Mouse (Mus musculus) embryonic facial prominence, embryonic 12.5 days (tissue): ENCODE measurements at regions not wholly inside any gene's neighbourhood (a gene's known extent, or its start where the extent isn't known, plus 50 kb on each side); places are given as distances from the start of the nearest gene placed in this dataset.
A peak's percentile ranks its signal among the peaks of the same experiment; 100 is the strongest.
"Not testable (repeated sequence)": the region's sequence is repeated elsewhere in the genome, so short reads cannot be mapped to it uniquely, and the experiment has no call there.

Source experiments
- ATAC-seq: fragments of 200-750 bp; cut with Nextera tagmentation; 2 replicates; pipeline ENCODE4 v1.8.0; 2017; ENCODE audit not compliant: insufficient number of reproducible peaks, insufficient read depth, low FRiP score, low TSS enrichment
- H3K27ac ChIP-seq: fragments of 300-500 bp; sonication (generic); 2 replicates; pipeline ENCODE4 v1.5.1; 2016; ENCODE audit warnings: mild to moderate bottlenecking
- H3K27me3 ChIP-seq: fragments of 300-500 bp; sonication (generic); 2 replicates; pipeline ENCODE4 v1.6.1; 2016; ENCODE audit warnings: mild to moderate bottlenecking, moderate library complexity
- H3K36me3 ChIP-seq: fragments of 300-500 bp; sonication (generic); 2 replicates; pipeline ENCODE4 v1.6.1; 2016; ENCODE audit warnings: mild to moderate bottlenecking
- H3K4me1 ChIP-seq: fragments of 300-500 bp; sonication (generic); 2 replicates; pipeline ENCODE4 v1.6.1; 2016
- H3K4me2 ChIP-seq: fragments of 300-500 bp; sonication (generic); replicated peaks from 2 replicates; pipeline ENCODE4 v1.6.1; 2016; ENCODE audit warnings: mild to moderate bottlenecking, moderate library complexity
- H3K4me3 ChIP-seq: fragments of 300-500 bp; sonication (generic); 2 replicates; pipeline ENCODE4 v1.5.1; 2016; ENCODE audit warnings: mild to moderate bottlenecking
- H3K9ac ChIP-seq: fragments of 300-500 bp; sonication (generic); 2 replicates; pipeline ENCODE4 v1.6.1; 2016; ENCODE audit warnings: mild to moderate bottlenecking, moderate library complexity
- H3K9me3 ChIP-seq: fragments of 300-500 bp; sonication (generic); 2 replicates; pipeline ENCODE4 v1.6.1; 2016; ENCODE audit warnings: mild to moderate bottlenecking, moderate library complexity
- WGBS: fragments of 180-500 bp; shearing (Covaris S2); methylation state at CpG from one replicate; pipeline ENCODE4 v1.1.7; 2016; 5-methylcytosine and 5-hydroxymethylcytosine counted together

GRCm38 (mm10) chr8:118209301-118209700 is 74.2 kb upstream of the Cdh13 start:
- H3K36me3 ChIP-seq, H3K9me3 ChIP-seq, H3K4me3 ChIP-seq, ATAC-seq, H3K27ac ChIP-seq, H3K9ac ChIP-seq, H3K4me2 ChIP-seq, H3K4me1 ChIP-seq, H3K27me3 ChIP-seq: not testable (repeated sequence)
- 94% methylated on average over 16 of the region's 16 CpGs for WGBS

GRCm38 (mm10) chr8:118190866-118191265 is 92.7 kb upstream of the Cdh13 start:
- H3K9me3 ChIP-seq, result no peaks in the 10 kb centered on the region
- 85% methylated on average over 6 of the region's 6 CpGs for WGBS
- H3K27me3 ChIP-seq, result no peaks in the 10 kb centered on the region
- H3K4me1 ChIP-seq, result no peaks in the 10 kb centered on the region
- no peak overlapping the region for H3K4me2 ChIP-seq
- H3K9ac ChIP-seq, result no peak overlapping the region
- H3K4me3 ChIP-seq, result no peak overlapping the region
- no peaks in the 10 kb centered on the region for H3K36me3 ChIP-seq
- no peak for ATAC-seq
- H3K27ac ChIP-seq, result no peak overlapping the region

DNA sequence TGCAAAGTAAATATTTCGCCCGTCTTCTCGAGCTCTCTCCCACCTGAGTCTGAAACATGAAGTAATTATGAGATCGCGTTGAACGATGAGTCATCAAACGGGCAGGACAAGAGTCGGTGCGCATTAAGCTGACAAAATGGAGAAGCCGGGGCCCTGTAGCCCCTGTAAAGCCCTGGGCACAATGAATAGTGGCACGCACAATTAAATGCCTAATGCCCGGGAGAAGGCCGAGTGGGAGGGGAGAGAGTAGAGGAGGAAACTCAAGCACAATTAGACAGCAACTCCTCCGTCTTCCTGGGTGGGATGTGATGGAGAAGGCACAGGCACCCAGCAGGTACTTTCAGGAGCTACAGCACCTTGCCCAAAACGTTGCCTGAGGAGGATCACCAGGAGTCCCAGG is 94.3 kb upstream of the Cdh13 start:
- no peaks in the 10 kb centered on the region for H3K27me3 ChIP-seq
- 77% methylated on average over 15 of the region's 15 CpGs for WGBS
- ATAC-seq, result no peak

DNA sequence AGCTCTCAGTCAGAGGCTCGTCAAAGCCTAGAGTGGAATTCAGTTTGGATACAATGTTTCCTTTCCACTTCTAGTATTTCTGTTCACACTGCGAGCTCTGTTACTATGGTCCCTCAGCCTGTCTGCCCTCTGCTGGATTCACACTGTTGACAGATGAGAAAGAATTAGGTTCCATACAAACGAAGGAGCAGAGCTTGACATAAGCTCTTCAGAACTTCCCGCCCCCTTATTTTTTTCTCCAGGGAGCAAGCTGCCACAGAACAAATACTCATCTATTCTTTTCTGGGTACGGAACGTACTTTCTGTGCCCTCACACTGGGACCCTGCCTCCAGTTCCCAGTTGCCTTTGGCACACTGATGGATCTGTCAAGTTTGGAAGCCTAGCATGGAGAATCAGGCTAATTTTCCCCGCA is 114.5 kb upstream of the Cdh13 start:
- Histone ChIP-seq H3K4me1 (no peaks in the 10 kb centered on the region), H3K27ac (no peak overlapping the region), H3K9ac (no peak overlapping the region), H3K4me3 (no peak overlapping the region), H3K9me3 (no peaks in the 10 kb centered on the region), H3K27me3 (no peaks in the 10 kb centered on the region), H3K4me2 (no peak overlapping the region), H3K36me3 (no peaks in the 10 kb centered on the region)
- 44% methylated on average over 7 of the region's 7 CpGs for WGBS
- ATAC-seq, result no peak

More for the DNA sequence above, 94.3 kb upstream of the Cdh13 start:
- H3K4me3 ChIP-seq, result no peak overlapping the region
- no peaks in the 10 kb centered on the region for H3K4me1 ChIP-seq
- no peak overlapping the region for H3K4me2 ChIP-seq
- H3K9ac ChIP-seq, result no peak overlapping the region
- no peaks in the 10 kb centered on the region for H3K9me3 ChIP-seq
- H3K36me3 ChIP-seq, result no peaks in the 10 kb centered on the region
- no peak overlapping the region for H3K27ac ChIP-seq

DNA sequence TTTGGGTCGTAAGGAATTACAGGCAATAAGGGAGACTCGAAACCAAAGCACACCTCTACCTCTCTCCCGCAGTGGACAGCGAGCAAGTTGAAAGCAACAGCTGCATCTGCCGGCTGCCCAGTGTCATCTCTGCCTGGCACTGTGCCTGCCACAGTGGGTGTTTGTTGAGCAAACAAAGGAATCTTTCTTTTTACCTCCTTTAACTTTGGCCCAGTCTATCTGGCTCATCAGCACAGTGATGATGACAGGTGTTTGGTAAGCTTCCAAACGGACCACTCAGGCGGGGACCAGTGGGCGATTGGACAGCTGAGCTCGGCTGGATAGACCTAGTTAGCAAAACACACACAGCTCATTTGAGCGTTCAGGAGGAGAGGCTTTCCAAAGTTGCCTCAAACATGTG is 121.4 kb upstream of the Cdh13 start:
- H3K27ac ChIP-seq, result no peak overlapping the region
- WGBS, result 81% methylated on average over 10 of the region's 10 CpGs
- 0 out of 2 replicates have a peak, but pooled peaks cover 2% of the 10 kb centered on the region for H3K4me1 ChIP-seq
- H3K4me2 ChIP-seq, result no peak overlapping the region
- H3K9me3 ChIP-seq, result no peaks in the 10 kb centered on the region
- ATAC-seq, result no peak
- no peaks in the 10 kb centered on the region for H3K27me3 ChIP-seq
- no peaks in the 10 kb centered on the region for H3K36me3 ChIP-seq
- no peak overlapping the region for H3K4me3 ChIP-seq
- H3K9ac ChIP-seq, result no peak overlapping the region

DNA sequence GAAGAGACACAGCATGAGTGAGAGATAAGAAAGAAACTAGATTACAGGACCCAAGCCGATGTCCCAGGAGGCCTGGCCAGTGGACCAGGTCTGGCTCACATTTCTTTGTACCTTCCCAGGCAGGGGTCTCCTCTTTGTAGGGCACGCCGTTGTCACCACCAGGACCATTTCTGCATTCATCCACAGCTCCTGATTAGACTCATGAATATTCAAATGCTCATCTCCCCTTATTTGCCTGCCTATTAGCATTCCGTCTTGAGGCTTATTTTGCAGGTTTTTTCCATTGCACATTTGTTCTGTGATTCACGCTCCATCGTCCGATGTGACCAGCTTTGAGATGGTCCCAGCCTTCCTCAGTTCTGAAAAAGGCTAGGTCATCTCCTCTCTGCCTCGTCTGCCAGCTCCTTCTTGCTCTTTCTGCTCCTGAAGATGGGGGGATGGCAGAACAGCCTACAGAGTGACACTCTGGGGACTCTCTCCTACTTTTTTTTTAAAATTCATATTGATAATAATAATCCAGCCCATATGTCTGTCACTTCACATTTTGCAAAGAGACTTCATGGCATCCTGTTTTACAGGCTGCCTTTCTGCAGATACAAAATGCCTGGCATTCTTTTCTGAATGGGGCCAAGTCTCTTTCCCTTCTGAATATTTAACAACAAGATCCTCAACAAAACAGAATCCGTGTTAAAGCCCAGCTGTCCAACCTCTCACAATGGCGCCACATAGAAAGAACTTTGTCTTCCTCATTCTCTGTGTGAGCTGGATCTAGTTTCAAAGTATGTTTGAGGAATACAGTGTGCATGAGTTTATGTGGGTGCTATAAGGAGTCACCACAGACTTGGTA is 136.0 kb upstream of the Cdh13 start:
- Histone ChIP-seq H3K27me3 (no peaks in the 10 kb centered on the region), H3K36me3 (no peaks in the 10 kb centered on the region), H3K27ac (no peak overlapping the region), H3K9me3 (no peaks in the 10 kb centered on the region), H3K4me2 (no peak overlapping the region), H3K9ac (no peak overlapping the region), H3K4me3 (no peak overlapping the region), H3K4me1 (no peaks in the 10 kb centered on the region)
- 70% methylated on average over 10 of the region's 10 CpGs for whole genome bisulfite sequencing
- ATAC-seq, result no peak

GRCm38 (mm10) chr8:118144546-118144945 is 139.0 kb upstream of the Cdh13 start:
- no peaks in the 10 kb centered on the region for H3K9me3 ChIP-seq
- H3K4me3 ChIP-seq, result no peak overlapping the region
- WGBS, result 74% methylated on average over 5 of the region's 5 CpGs
- H3K27ac ChIP-seq, result no peak overlapping the region
- no peak overlapping the region for H3K4me2 ChIP-seq
- no peaks in the 10 kb centered on the region for H3K4me1 ChIP-seq
- no peaks in the 10 kb centered on the region for H3K36me3 ChIP-seq
- no peak overlapping the region for H3K9ac ChIP-seq
- ATAC-seq, result no peak
- H3K27me3 ChIP-seq, result no peaks in the 10 kb centered on the region

- Histone ChIP-seq H3K9me3 (no peaks in the 10 kb centered on the region), H3K36me3 (no peaks in the 10 kb centered on the region), H3K9ac (no peak overlapping the region), H3K27me3 (no peaks in the 10 kb centered on the region), H3K4me1 (peaks cover 6% of the 10 kb centered on the region; the same call in 1 of the 2 replicates), H3K4me3 (no peak overlapping the region), H3K4me2 (no peak overlapping the region), H3K27ac (no peak overlapping the region)
- WGBS, result 86% methylated on average over 8 of the region's 8 CpGs
- ATAC-seq, result no peak
These were observed 141.2 kb upstream of the Cdh13 start for GRCm38 (mm10) chr8:118142311-118142710.

- no peak overlapping the region for H3K4me3 ChIP-seq
- no peak for ATAC-seq
- H3K4me1 ChIP-seq, result peaks cover 6% of the 10 kb centered on the region; the same call in 1 of the 2 replicates
- no peaks in the 10 kb centered on the region for H3K9me3 ChIP-seq
- H3K27me3 ChIP-seq, result no peaks in the 10 kb centered on the region
- no peak overlapping the region for H3K4me2 ChIP-seq
- no peaks in the 10 kb centered on the region for H3K36me3 ChIP-seq
- WGBS, result 68% methylated on average over 6 of the region's 6 CpGs
- no peak overlapping the region for H3K27ac ChIP-seq
- H3K9ac ChIP-seq, result no peak overlapping the region
These were observed 143.6 kb upstream of the Cdh13 start for GRCm38 (mm10) chr8:118139928-118140327.

- Histone ChIP-seq H3K9me3 (no peaks in the 10 kb centered on the region), H3K4me1 (peaks cover 6% of the 10 kb centered on the region; the same call in 1 of the 2 replicates), H3K27me3 (no peaks in the 10 kb centered on the region), H3K27ac (no peak overlapping the region), H3K36me3 (no peaks in the 10 kb centered on the region), H3K9ac (no peak overlapping the region), H3K4me2 (no peak overlapping the region), H3K4me3 (no peak overlapping the region)
- 42% methylated on average over 3 of the region's 3 CpGs for WGBS
- ATAC-seq, result no peak
These were observed 145.7 kb upstream of the Cdh13 start for GRCm38 (mm10) chr8:118137846-118138245.

GRCm38 (mm10) chr8:118124993-118125392 is 158.5 kb upstream of the Cdh13 start:
- no peaks in the 10 kb centered on the region for H3K27me3 ChIP-seq
- no peaks in the 10 kb centered on the region for H3K36me3 ChIP-seq
- H3K9me3 ChIP-seq, result no peaks in the 10 kb centered on the region
- H3K4me1 ChIP-seq, result no peaks in the 10 kb centered on the region
- ATAC-seq, result 0 out of 2 replicates have a peak, but pooled peaks have one; percentile 67
- 75% methylated on average over 7 of the region's 7 CpGs for WGBS
- H3K4me2 ChIP-seq, result no peak overlapping the region
- no peak overlapping the region for H3K9ac ChIP-seq
- no peak overlapping the region for H3K4me3 ChIP-seq
- no peak overlapping the region for H3K27ac ChIP-seq

DNA sequence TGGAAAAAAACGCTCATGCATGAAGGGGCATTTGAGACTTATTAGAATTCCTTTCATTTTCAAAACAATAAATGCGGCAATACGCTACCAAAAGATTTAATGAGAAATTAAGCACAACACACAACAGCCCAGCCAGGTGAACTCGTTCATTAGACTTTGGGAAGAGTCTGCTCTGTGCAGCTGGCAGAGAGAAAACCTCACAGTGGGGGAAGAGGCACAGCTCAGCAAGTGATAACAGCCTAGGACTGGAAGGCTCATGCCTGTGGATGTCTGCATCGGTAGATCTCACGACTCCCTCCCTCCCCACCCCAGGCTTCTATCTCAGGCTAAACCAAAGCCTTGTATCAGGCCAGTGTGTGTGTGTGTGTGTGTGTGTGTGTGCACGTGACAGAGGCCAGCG is 169.3 kb upstream of the Cdh13 start:
- no peak overlapping the region for H3K4me2 ChIP-seq
- H3K9me3 ChIP-seq, result no peaks in the 10 kb centered on the region
- no peaks in the 10 kb centered on the region for H3K4me1 ChIP-seq
- no peaks in the 10 kb centered on the region for H3K27me3 ChIP-seq
- H3K4me3 ChIP-seq, result no peak overlapping the region
- H3K36me3 ChIP-seq, result no peaks in the 10 kb centered on the region
- no peak overlapping the region for H3K27ac ChIP-seq
- no peak overlapping the region for H3K9ac ChIP-seq
- 72% methylated on average over 8 of the region's 8 CpGs for WGBS
- ATAC-seq, result no peak
